Mouse (Mus musculus): ENCODE measurements at regions not wholly inside any gene's neighbourhood (a gene's known extent, or its start where the extent isn't known, plus 50 kb on each side); places are given as distances from the start of the nearest gene placed in this dataset.

DNA sequence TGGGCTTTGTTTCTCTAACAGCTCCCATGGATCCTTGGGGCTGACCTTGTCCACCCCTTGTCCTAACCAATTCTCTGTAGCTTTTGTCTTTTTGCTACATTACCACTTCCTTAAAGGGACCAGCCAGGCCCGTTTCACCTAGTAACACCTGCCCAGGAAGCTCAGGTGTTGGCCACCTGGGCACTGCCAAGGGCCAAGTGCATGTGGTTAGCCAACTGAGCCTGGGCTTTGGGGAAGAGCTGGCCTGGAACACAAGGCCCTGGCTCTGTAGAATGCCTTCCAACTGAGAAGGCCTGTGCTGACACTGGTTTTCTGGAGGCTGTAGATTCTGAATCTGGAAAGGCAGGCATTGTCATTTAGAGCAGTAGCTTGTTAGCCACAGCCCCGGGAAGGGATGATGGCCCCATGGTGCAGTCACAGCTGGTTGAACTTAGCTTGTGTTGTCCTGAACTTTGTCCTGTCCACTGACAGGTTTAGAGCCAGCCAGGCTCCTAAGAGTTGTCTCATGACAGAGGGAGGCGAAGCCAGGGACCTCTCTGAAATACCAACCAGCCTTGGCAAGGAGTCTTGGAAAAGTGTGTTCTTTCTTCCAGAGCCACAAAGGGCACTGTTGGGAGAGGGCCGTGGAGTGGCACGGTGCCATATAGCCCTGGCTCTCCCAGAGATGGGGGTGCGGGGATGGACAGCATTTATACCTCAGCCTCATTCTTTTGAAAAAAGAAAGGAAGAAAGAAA, 156.0 kb upstream of the Id2 start:
- no peak for DNase-seq

- DNase-seq, result no peak
These were observed 154.7 kb upstream of the Id2 start for GRCm38 (mm10) chr12:25251411-25252171.

GRCm38 (mm10) chr12:25250881-25251280, 153.9 kb upstream of the Id2 start:
- DNase-seq, result no peak

DNA sequence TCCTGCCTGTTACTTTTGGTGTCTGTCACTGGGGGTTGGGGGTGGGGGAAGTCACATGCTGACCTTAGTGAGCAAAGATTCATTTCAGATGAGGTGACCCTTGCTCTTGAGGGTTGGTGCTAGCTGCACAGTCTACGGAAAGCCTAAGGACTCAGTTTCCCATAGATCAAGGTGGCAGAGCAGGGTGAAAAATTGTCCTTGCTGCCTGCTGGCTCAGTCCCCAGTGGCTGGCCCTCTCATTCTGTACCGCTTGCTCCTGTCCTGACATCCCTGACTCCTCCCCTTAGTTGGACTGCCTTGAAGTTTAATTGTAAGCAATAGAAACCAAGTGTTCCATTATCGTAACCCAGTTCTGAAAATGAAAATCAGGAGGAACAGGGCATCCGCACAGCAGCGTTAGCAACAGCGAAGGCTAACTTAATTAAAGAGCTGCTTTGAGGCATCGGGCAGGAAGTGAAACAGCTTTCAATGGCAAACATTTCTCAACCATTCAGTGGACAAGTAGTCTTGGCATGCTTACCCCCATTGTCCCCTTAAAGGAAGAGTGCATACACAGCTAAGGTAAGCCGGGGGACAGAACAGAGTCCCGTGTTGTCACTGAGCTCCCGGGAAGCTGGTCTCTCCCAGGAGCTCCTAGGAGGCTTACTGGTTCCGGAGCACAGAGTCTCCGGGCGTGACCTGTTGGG, 151.9 kb upstream of the Id2 start:
- no peak for DNase-seq

DNA sequence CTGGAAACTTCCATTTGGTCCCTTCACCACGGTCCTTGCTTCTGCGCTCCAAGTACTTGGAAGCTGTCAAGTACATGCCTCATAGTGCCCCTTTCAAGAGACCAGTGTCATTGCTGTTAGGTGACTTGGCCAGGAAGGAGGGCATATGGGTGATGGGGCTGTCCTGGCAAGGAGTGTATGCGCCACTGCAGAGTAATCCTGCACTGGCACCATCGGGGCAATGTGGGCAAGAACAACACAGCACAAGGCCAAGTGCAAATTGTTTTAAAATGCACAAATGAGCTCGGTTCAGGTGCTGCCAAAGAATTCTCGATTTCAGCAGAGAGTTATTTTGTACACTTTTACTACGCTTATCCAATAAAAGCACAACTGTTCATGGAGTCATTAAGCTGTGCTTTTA, 149.6 kb upstream of the Id2 start:
- no peak for DNase-seq

GRCm38 (mm10) chr12:25245661-25246060, 148.7 kb upstream of the Id2 start:
- DNase-seq, result no peak

DNA sequence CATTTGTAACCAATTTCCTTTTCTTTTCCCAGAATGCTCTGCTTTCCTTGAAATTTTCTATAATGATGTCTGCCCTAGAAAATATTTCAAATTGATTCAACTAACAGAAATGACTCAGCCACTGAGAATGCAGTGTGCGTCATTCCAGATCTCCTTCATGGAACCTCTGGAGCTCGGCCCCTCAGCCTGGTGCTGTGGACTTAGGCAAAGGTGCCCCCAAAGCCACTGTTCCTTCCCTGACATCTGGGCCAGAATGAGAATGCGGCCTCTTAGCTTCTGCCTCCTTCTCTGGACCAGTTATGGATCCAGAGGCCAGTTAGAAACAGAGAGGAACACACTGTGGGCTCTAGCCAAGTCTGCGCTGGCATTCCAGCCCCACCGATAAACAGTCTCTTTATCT, 148.3 kb upstream of the Id2 start:
- peak; percentile 62 for DNase-seq

DNA sequence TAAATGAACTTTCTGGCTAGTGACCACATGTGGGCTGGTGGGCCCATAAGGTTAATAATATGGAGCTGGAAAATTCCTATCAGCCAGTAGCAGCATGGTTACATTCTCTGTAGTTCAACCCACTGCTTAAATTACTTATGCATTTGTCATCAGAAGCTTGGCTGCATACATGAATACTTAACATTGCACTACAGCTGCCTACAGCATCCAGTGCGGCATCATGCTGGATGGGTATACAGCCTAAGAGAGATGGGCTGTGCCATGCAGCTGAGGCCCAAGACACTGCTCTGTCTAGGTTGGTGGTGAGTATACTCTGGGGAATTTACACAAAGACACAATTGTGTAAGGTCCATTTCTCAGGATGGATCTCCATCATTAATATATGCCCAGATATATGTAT, 147.7 kb upstream of the Id2 start:
- no peak for DNase-seq

- no peak for DNase-seq
These were observed 147.0 kb upstream of the Id2 start for GRCm38 (mm10) chr12:25243901-25244300.

DNA sequence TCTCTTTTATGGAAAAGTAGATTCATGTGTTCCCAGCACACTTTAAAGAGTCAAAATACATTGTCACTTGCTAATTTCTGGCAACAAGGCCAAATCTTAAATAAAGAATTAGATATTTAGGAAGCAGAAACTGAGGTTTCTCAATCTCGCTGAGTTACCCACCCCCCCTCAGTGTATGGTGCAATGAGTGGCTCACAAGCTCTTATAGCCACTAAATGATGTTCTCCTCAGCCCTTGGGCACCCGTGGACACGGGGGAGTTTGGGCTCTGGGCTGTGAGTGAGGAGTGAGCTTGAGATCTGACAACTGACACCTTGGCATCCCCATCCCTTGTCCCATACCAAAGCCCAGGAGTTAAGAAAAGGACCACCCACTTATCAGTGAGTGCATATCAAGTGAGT, 145.4 kb upstream of the Id2 start:
- no peak for DNase-seq

DNA sequence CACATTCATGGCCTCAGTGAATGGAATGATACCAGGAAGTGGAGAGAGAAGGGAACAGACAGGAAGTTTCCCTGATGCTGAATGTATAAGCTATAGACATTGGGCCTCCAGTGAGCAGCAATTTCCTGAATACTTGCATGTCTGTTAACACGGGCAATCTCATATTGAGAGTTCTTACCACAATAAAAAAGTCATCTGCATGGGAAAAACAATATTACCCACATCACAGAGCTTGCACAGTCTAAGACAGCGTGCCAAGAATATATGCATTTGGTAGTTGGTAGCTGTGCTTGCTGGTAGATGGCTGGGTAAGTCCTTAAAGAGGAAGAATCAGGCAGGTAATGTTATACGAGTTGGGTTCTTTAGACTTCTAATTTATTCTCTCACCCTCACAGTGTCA, 144.7 kb upstream of the Id2 start:
- DNase-seq, result no peak

DNA sequence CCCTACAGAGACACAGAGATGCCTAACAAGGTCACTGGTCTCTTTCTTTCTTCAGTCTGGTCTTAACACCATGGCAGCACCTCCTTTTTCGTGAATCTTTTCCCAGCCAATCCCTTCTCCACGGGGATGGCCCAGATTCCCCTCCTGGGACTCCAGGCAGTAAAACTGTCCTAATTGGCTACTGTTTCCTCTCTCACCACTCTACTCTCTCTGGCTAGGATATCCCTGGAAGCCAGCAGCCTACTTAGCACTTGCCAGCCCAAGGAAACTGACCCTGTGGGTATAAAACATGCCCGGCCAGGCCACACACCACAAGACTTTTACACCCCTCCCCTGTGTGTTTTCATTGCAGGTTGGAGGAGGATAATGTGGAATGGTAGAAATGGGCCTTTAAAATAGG, 143.9 kb upstream of the Id2 start:
- DNase-seq, result no peak

DNA sequence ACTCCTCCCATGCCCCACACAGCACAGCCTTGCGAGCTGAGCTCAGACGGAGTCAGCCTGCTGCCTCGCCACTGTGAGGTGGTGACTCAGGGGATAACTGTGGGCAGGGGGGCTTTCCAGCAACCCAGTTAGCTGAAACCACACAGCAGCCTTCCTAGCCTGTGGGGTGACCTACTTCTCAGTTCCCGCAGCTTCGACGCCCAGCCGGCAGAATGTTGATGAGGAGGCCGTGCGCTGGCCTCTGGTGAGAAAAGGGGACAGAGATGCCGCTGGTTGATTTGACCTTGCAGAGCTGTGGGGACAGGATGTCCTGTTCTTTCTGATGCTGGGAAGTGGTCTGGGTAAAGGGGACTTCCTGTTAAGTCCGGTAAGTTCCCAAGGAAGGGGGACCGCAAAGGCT, 143.2 kb upstream of the Id2 start:
- DNase-seq, result no peak

DNA sequence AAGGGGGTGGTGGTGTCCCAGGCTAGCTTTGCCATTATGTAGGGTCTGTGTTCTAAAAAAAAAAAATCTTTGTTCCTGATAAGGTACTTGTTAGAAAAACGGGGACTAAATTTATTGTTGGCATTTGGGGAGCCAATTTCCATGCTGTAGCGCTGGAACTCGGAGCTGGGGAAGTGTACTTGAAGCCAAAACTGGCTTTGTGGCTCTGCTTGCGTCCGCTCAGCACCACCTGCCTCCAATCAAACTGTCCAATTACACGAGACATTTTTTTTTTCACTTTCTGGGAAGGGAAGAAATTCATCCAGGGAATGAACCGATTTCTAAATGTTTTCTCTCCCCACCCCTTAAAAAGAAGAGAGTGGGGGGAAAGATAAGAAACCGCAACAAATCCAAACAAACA, 138.1 kb upstream of the Id2 start:
- DNase-seq, result no peak

DNA sequence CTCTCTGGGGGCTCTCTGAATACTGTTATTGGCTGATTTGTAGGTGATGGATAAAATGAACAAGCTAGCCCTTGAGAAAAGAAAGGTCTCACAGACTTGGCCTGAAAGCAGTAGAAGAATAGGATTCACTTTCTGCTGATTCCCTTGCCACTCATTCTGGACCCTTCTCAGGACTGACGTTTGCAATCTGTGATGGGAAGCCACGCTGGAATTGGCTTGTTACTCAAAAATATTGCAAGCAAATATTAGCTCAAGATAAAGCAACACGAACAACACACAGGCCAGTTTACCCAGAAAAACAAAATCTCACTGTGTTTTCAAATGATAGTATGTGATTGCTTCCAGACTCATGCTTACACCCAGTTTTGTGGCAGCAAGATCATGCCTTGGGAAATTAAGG, 137.7 kb upstream of the Id2 start:
- DNase-seq, result no peak

DNA sequence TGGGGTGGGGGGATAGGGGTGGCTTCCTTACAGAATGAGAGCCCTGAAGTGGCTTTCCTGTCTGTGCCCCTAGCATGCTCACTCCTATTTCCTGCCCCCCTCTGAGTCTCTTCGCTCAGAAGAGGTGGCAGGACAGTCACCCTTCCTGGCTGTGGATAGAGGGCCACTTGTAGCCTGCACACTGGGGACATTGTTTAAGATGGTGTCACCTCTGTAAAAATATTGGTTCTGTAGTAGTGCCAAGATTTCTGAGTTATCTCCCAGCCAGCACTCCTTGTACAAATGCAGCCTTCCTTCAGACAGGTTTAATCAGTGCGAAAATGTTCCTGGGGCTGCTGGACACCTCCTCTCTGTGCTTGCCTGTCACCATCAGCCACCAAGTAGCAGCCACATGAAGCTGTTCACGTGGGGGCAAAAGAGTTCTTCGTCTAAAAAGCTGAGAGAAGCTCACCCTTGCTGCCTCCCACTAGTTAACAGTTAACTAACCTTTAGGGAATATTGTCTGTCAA, 136.1 kb upstream of the Id2 start:
- DNase-seq, result no peak

DNA sequence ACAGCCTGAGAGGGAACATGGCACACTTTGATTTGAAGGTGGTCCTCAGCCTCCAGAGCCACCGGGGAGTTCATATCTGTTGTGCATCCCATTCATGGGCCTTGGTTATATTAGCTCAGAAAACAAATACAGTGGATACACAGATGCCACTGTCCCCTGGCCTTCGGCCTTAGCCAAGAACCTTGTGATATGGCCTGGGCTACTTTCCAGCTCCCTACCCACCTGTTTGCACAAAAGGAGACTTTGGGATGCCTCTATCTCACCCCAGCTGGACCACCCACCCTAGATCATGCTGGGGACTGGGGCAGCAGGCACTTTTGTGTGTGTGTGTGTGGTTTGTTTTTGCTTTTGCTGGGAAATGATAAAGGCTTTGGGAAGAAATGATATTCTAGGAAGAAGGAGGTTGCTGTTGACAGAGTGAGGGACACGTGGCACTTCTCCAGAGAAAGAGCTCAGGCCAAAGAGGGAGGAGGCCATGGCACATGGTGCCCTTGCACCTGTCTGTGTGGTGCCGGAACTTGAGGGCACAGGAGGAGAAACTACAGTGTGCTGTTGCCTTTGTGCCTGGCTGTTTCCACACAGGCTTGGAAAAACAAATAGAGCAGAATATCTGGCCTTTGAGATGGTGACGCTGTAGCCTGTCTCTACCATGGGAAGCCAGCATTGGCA, 135.6 kb upstream of the Id2 start:
- DNase-seq, result no peak

DNA sequence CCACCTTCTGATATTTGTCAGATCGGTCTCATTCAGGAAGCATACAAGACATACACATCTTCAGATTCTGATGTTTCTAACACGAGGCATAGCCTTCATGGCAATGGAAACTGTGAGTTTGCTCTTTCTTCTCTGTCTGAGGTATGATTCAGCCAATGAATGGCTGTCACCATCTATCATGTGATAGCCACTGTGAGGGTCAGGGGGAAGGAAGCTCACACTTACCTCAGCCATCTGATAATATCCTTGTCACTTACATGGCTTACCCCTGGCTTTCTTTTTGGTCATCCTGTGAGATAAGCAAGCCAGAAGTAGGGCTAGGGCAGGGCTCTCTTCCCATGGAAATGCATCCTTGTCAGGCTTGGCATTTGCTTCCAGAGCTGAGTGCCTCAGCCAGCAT, 131.8 kb upstream of the Id2 start:
- no peak for DNase-seq

DNA sequence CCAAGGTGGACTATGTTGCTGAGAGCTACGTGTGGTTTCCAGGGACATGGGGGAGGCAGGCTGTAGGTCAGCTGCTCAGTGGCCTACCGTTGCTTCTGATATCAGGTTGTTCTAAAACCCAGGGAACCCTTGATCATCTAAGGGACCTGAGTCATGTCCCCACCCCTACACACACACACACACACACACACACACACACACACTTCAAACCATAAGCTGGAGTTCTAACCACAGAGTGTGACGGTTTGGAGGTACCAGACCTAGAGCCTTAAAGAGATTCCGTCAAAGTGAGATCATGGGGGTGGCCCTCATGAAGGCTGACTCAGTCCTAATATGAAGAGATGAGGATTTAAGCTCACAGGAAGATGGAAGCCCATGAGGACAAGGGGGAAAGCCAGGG, 130.8 kb upstream of the Id2 start:
- no peak for DNase-seq

GRCm38 (mm10) chr12:25224644-25225043, 127.7 kb upstream of the Id2 start:
- DNase-seq, result no peak

- DNase-seq, result no peak
These were observed 127.3 kb upstream of the Id2 start for GRCm38 (mm10) chr12:25224201-25224600.

DNA sequence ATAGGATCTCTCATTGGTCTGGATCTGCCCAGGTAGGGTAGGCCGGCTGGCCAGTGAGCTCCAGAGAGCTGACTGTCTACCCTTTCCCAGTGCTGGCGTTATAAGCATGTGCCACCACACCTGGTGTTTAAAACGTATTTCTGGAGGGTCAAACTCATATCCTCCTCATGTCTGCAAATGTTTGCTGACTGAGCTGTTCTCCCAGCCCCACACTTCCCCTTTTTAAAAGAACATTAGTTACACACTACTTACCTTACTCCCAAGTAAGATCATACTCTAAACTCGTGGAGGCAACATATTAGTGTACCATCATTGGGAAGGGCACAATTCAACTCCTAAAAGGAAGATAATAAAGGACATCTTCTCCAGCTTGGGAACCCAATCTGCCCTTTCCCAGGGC, 126.6 kb upstream of the Id2 start:
- DNase-seq, result no peak

GRCm38 (mm10) chr12:25220780-25221106, 123.8 kb upstream of the Id2 start:
- no peak for DNase-seq

All from adrenal gland, adult 8-10 months (tissue).